Mouse (Mus musculus) brown adipose tissue, adult 24 weeks (tissue): Measurements from ENCODE around the gene Mrpl36. TPM values are rescaled to one million over a fixed set of nuclear protein-coding genes. Genes with fewer than 3 reads are reported as not detected.
A peak's percentile ranks its signal among the peaks of the same experiment; 100 is the strongest.

ENCODE experiments used
- H3K27ac ChIP-seq: fragments of 200-500 bp; replicated peaks from 2 replicates; pipeline ENCODE4 v1.5.1; 2012; ENCODE audit warnings: low read depth, mild to moderate bottlenecking, low read length
- H3K4me1 ChIP-seq: fragments of 200-500 bp; 2 replicates; pipeline ENCODE4 v1.6.1; 2012; ENCODE audit warnings: low read length, mixed read lengths; ENCODE audit not compliant: control insufficient read depth, insufficient read depth, insufficient read length
- H3K4me3 ChIP-seq: fragments of 200-500 bp; 2 replicates; pipeline ENCODE4 v1.5.1; 2012; ENCODE audit warnings: low read depth, mild to moderate bottlenecking, low read length, moderate library complexity; ENCODE audit not compliant: insufficient read depth
- polyA plus RNA-seq: library from polyadenylated mRNA; stranded (reverse); fragments of >200 nt; gene quantifications from 2 replicates; pipeline ENCODE4 v1.2.4, GENCODE M21; 2012; ENCODE audit not compliant: missing spikeins, insufficient read depth, insufficient read length

Gene Mrpl36
- polyA plus RNA-seq, 1 experiment, result 83.9 TPM

- Histone ChIP-seq H3K4me3 (no peak overlapping the region), H3K4me1 (peaks cover 2% of the 10 kb centered on the region), H3K27ac (no peak overlapping the region)
Observed at GRCm38 (mm10) chr13:73323406-73323805, 4.9 kb upstream of the Mrpl36 start.

GRCm38 (mm10) chr13:73330844-73331501 lies 2.7 kb downstream of the Mrpl36 start:
- Histone ChIP-seq H3K4me1 (peaks cover 10% of the 10 kb centered on the region; the same call in 1 of the 2 replicates), H3K4me3 (peak overlapping the region; percentile 95), H3K27ac (peak overlapping the region; percentile 86)

GRCm38 (mm10) chr13:73331736-73332135 lies 3.4 kb downstream of the Mrpl36 start:
- Histone ChIP-seq H3K4me1 (peaks cover 10% of the 10 kb centered on the region; the same call in 1 of the 2 replicates), H3K27ac (peak overlapping the region; percentile 86), H3K4me3 (peak overlapping the region; percentile 95)

GRCm38 (mm10) chr13:73336753-73337152 lies 8.4 kb downstream of the Mrpl36 start:
- Histone ChIP-seq H3K4me3 (no peak overlapping the region), H3K4me1 (no peaks in the 10 kb centered on the region), H3K27ac (no peak overlapping the region)

DNA sequence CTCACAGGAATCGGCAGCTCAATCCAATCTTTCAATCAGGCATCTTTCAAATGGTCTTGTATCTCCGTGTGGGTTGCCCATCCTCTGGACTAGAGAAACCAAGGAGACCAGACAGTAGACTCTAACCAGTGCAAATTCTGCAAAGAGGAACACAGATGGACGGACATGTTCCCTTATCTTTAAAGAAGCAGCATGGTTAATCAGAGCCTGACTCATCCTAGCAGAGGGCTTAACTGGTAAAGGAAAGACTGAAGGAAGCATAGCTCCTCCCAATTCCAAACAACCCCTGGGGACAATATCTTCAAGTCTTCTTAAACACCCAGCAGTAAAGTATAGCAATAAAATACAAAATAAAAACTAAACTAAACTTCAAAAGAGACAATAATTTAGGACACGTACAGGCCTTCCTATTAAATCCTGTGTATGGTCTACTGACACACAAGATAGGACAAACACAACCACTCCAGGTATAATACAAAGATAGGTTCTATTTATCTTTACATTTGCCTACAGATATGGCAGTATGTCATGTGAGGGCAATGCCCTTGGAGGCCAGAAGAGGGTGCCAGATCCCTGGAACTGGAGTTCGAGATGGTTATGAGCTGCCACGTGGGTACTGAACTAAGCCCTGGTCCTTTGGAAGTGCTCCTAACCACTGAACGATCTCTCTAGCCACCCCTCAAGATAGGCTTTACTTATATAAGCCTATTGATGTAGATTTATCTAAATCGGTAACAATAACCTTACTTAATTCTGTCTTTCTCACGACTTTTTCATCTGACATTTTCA lies 17.0 kb downstream of the Mrpl36 start:
- Histone ChIP-seq H3K27ac (no peak overlapping the region), H3K4me1 (no peaks in the 10 kb centered on the region), H3K4me3 (no peak overlapping the region)

GRCm38 (mm10) chr13:73346131-73346530 lies 17.8 kb downstream of the Mrpl36 start:
- Histone ChIP-seq H3K27ac (no peak overlapping the region), H3K4me3 (no peak overlapping the region), H3K4me1 (no peaks in the 10 kb centered on the region)

- H3K4me1 ChIP-seq, result no peaks in the 10 kb centered on the region
- no peak overlapping the region for H3K4me3 ChIP-seq
- H3K27ac ChIP-seq, result no peak overlapping the region
Observed at GRCm38 (mm10) chr13:73346743-73347142, 18.4 kb downstream of the Mrpl36 start.

- Histone ChIP-seq H3K27ac (no peak overlapping the region), H3K4me1 (no peaks in the 10 kb centered on the region), H3K4me3 (no peak overlapping the region)
Observed at GRCm38 (mm10) chr13:73347171-73347570, 18.9 kb downstream of the Mrpl36 start.

DNA sequence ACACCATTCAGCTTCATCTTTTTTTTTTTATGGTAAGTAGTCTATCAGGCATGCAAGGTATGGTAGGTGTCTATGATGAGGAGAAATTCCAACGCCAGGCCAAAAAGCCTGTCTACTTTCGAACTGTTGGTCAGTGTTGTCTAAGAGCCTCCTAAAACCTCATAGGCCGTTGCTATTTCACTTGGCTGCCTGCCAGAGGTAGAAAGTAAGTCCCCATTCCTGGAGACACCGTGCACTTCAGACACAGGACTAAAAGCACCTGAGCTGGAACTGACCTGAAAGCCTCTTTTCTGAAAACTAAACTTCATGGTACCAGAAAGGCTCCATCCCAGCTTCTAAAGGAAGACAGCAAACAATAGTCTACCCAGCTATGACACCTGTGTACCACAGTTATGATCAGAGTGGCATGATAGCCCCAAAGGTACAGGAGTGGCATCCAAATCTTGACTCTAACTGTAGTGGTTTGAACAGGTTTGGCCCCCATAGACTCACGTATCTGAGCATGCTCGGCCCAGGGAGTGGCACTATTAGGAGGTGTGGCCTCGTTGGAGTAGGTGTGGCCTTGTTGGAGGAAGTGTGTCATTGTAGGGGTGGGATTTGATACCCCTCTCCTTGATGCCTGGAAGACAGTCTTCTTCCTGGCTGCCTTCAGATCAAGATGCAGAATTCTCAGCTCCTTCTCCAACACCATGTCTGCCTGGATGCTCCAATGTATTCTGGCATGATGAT lies 19.8 kb downstream of the Mrpl36 start:
- Histone ChIP-seq H3K27ac (no peak overlapping the region), H3K4me3 (no peak overlapping the region), H3K4me1 (no peaks in the 10 kb centered on the region)

- no peaks in the 10 kb centered on the region for H3K4me1 ChIP-seq
- no peak overlapping the region for H3K4me3 ChIP-seq
- no peak overlapping the region for H3K27ac ChIP-seq
Observed at GRCm38 (mm10) chr13:73350741-73351140, 22.4 kb downstream of the Mrpl36 start.

DNA sequence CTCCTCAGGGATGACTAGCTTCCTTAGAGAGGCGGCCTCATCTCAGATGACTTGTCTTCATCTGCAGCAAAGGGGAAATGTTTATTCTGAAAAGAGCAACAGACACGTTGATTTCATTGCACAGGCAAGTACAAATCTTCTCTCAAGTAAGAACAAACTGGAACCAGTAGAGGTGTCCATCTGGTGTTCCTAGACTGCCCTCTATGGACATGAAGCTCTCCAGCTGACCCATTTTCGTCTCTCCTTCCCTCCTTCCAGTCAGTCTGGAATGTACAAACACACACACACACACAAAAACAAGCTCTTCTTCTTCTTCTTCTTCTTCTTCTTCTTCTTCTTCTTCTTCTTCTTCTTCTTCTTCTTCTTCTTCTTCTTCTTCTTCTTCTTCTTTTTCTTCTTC lies 23.6 kb downstream of the Mrpl36 start:
- no peak overlapping the region for H3K27ac ChIP-seq
- H3K4me3 ChIP-seq, result no peak overlapping the region
- no peaks in the 10 kb centered on the region for H3K4me1 ChIP-seq

DNA sequence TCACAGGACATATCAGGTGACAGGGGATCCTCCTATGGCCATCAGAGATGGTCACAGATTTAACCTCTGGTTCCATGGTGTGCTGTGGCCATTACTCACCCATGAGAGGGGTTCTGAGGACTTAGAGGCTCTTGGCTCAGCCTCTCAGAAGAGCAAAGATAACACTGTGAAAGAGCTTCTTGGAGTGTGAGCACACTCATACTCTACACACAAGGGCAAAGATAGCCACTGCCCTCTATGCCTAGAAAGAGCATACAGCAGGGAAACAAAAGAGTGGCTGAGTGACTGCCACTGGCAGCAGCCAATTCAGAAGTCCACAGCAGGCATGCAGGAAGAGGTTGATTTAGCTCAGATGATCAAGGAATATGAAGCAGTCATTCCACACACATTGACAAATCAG lies 24.2 kb downstream of the Mrpl36 start:
- no peak overlapping the region for H3K4me3 ChIP-seq

GRCm38 (mm10) chr13:73357106-73357505 lies 28.8 kb downstream of the Mrpl36 start:
- Histone ChIP-seq H3K4me1 (no peaks in the 10 kb centered on the region), H3K4me3 (no peak overlapping the region), H3K27ac (no peak overlapping the region)

More for the DNA sequence above, 24.2 kb downstream of the Mrpl36 start:
- Histone ChIP-seq H3K27ac (no peak overlapping the region), H3K4me1 (no peaks in the 10 kb centered on the region)

GRCm38 (mm10) chr13:73373367-73373766 lies 45.1 kb downstream of the Mrpl36 start:
- no peak overlapping the region for H3K27ac ChIP-seq
- no peaks in the 10 kb centered on the region for H3K4me1 ChIP-seq
- H3K4me3 ChIP-seq, result no peak overlapping the region

DNA sequence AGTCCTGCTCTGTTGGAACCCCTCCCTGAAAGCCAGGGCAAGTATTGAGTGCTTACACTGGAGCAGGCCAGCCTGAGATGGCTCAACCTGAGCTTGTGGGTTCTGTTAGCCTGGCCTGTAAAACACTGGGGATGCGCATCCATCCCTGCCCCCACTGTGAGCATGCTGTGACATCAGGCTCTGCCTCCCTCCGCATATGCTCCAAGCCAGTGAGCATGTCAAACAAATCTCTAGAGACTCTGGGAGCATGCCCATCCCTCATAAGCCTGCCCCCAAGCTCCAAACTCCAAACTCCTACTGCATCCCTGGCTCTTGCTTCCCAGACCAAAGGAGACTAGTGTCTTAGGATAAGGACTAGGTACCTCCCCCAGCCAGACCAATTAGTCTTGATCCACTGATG lies 46.3 kb downstream of the Mrpl36 start:
- Histone ChIP-seq H3K27ac (no peak overlapping the region), H3K4me1 (no peaks in the 10 kb centered on the region), H3K4me3 (no peak overlapping the region)
